Mouse (Mus musculus): Measurements from ENCODE around the gene Letm1. TPM values are rescaled to one million over a fixed set of nuclear protein-coding genes. Genes with fewer than 3 reads are reported as not detected.

Letm1 gene
- polyA plus RNA-seq, 1 experiment, result 33.8 TPM

DNA sequence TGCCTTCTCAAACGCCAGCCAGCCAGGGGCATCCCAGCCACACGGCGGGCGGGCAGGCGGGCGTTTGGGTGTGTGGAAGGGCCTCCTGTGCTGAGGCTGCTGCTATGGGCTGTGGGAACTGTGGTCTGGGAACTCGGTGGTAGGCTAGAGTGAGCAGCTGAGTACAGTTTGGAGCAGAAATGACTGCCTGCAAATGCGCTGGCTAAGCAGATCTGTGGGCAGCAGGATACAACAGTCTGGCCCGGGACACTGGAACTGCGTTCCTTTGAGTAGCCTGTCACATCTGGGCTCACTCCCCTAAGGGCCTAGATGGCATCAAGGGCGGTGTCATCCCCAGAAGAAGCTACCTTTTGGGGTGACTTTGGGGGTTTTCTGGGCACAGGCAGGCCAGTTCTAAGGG lies 80.8 kb downstream of the Letm1 start:
- Histone ChIP-seq H3K27ac (ENCODE audit: insufficient read depth, low read length) (no peak overlapping the region), H3K36me3 (ENCODE audit: control insufficient read depth, insufficient read depth, low read length) (no peaks in the 10 kb centered on the region), H3K27me3 (ENCODE audit: control insufficient read depth, insufficient read depth, low read length) (no peaks in the 10 kb centered on the region), H3K4me3 (ENCODE audit: extremely low read depth, insufficient read depth, insufficient read length) (no peak overlapping the region), H3K4me1 (ENCODE audit: control insufficient read depth, insufficient read depth, insufficient read length) (no peaks in the 10 kb centered on the region)
- no peak for DNase-seq (ENCODE audit: low read depth in 1 of 2, low spot score in 2 of 2)
- TF ChIP-seq CTCF (IDR thresholded peaks at IDR 0.05; ENCODE audit: extremely low read depth, insufficient read depth, insufficient read length, insufficient replicate concordance), result no peak
- TF ChIP-seq POLR2A (IDR thresholded peaks at IDR 0.05; ENCODE audit: low read depth, low read length), result no peak
- 73% methylated on average over 11 of the region's 11 CpGs for WGBS

DNA sequence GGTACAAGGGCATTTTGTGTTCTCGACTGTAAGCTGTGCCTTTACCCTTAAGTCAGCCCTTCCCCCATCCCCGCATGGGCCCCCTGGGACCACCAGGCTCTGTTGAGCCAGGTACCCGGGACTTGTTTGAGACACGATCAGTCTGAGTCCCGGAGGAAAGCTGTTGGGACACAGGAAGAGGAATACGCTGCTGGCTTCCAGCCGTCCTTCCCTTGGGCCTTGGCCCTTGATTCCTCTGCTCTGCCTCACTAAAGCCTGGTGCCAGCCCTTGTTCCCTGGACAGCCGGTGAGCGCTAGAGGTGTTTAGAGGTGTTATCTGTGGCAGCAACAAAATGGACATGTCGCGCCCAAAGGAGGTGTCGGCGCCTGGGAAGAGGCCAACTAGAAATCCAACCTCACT lies 82.6 kb downstream of the Letm1 start:
- 84% methylated on average over 13 of the region's 13 CpGs for WGBS
- Histone ChIP-seq H3K36me3 (ENCODE audit: control insufficient read depth, insufficient read depth, low read length) (no peaks in the 10 kb centered on the region), H3K4me3 (ENCODE audit: extremely low read depth, insufficient read depth, insufficient read length) (no peak overlapping the region), H3K27me3 (ENCODE audit: control insufficient read depth, insufficient read depth, low read length) (peaks cover 6% of the 10 kb centered on the region), H3K4me1 (ENCODE audit: control insufficient read depth, insufficient read depth, insufficient read length) (no peaks in the 10 kb centered on the region; the same call in 1 of the 2 replicates), H3K27ac (ENCODE audit: insufficient read depth, low read length) (no peak overlapping the region)
- TF ChIP-seq CTCF (IDR thresholded peaks at IDR 0.05; ENCODE audit: extremely low read depth, insufficient read depth, insufficient read length, insufficient replicate concordance), result no peak
- TF ChIP-seq POLR2A (IDR thresholded peaks at IDR 0.05; ENCODE audit: low read depth, low read length), result no peak
- no peak for DNase-seq (ENCODE audit: low read depth in 1 of 2, low spot score in 2 of 2)

DNA sequence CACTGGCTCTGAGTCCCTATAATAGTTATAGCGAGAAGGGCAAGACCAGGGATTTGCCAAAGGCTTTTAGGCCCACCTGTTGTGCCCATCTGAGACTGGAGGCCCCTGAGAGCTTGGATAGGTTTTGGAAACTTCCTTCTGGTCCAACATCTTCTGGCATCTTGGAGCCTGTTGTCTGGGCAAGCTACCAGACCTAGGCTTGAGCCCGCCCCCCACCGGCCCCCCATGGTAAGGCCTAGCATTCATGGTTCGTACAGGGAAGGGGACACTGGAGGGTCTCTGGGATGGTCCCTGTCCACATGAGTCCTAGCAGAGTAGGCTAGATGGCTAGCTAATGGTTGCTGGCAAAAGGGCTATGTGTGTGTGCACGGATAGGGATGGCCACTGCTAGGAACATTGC lies 83.9 kb downstream of the Letm1 start:
- Histone ChIP-seq H3K27me3 (ENCODE audit: control insufficient read depth, insufficient read depth, low read length) (peaks cover 6% of the 10 kb centered on the region), H3K4me3 (ENCODE audit: extremely low read depth, insufficient read depth, insufficient read length) (no peak overlapping the region), H3K4me1 (ENCODE audit: control insufficient read depth, insufficient read depth, insufficient read length) (no peaks in the 10 kb centered on the region; the same call in 1 of the 2 replicates), H3K27ac (ENCODE audit: insufficient read depth, low read length) (no peak overlapping the region), H3K36me3 (ENCODE audit: control insufficient read depth, insufficient read depth, low read length) (no peaks in the 10 kb centered on the region)
- DNase-seq (ENCODE audit: low read depth in 1 of 2, low spot score in 2 of 2), result no peak
- WGBS, result 93% methylated on average over 5 of the region's 5 CpGs
- TF ChIP-seq CTCF (IDR thresholded peaks at IDR 0.05; ENCODE audit: extremely low read depth, insufficient read depth, insufficient read length, insufficient replicate concordance) (no peak), POLR2A (IDR thresholded peaks at IDR 0.05; ENCODE audit: low read depth, low read length) (no peak)

DNA sequence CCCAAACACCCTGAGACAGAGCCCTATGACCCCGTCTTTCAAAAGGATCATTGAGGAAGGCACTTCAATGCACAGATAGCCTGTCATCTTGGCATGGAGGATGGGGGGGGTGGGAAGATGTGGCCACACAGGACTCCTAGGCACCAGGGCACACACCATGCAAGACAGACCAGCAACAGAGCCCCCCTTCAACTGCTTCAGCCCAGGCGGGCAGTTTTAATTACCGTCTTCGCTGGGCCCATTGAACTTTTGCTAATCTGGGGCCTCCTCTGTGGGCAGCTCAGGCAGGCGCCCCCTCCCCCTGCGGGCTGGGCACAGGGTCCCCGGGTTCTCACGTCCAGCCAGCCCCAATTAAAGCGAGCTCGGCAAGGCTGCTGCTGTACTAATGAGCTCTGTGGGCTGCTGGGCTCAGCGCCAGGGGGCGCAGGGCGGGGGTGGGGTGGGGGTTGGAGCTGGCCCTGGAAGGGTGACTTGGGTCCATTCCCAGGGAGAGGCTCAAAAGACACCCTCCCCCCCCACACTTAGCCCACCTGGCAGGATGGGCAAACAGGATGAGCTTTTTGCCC lies 84.6 kb downstream of the Letm1 start:
- Histone ChIP-seq H3K4me1 (ENCODE audit: control insufficient read depth, insufficient read depth, insufficient read length) (no peaks in the 10 kb centered on the region; the same call in 1 of the 2 replicates), H3K4me3 (ENCODE audit: extremely low read depth, insufficient read depth, insufficient read length) (no peak overlapping the region), H3K36me3 (ENCODE audit: control insufficient read depth, insufficient read depth, low read length) (no peaks in the 10 kb centered on the region), H3K27me3 (ENCODE audit: control insufficient read depth, insufficient read depth, low read length) (peaks cover 6% of the 10 kb centered on the region), H3K27ac (ENCODE audit: insufficient read depth, low read length) (no peak overlapping the region)
- 83% methylated on average over 13 of the region's 13 CpGs for WGBS
- TF ChIP-seq CTCF (IDR thresholded peaks at IDR 0.05; ENCODE audit: extremely low read depth, insufficient read depth, insufficient read length, insufficient replicate concordance) (no peak), POLR2A (IDR thresholded peaks at IDR 0.05; ENCODE audit: low read depth, low read length) (no peak)
- no peak for DNase-seq (ENCODE audit: low read depth in 1 of 2, low spot score in 2 of 2)

DNA sequence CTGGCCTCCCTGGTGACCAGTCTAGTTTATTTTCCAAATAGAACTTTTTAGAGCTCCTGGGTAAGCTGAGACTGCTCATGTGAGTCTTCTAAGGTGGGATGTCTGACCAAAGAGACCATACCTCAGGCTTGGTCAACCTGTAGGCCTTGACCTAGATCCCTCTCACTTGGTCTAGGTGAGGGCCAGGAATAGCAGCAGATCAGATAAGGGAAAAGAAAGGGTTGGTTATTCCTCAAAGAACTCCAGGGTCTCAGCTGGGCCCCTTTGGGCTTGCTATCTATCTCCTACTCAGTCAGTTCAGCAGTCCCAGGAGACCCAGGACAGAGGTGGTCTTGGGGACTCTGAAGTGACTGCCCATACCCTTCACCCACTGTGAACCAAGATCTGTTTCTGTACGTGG lies 85.1 kb downstream of the Letm1 start:
- Histone ChIP-seq H3K27me3 (ENCODE audit: control insufficient read depth, insufficient read depth, low read length) (peaks cover 8% of the 10 kb centered on the region), H3K4me1 (ENCODE audit: control insufficient read depth, insufficient read depth, insufficient read length) (no peaks in the 10 kb centered on the region; the same call in 1 of the 2 replicates), H3K36me3 (ENCODE audit: control insufficient read depth, insufficient read depth, low read length) (no peaks in the 10 kb centered on the region), H3K4me3 (ENCODE audit: extremely low read depth, insufficient read depth, insufficient read length) (no peak overlapping the region), H3K27ac (ENCODE audit: insufficient read depth, low read length) (no peak overlapping the region)
- TF ChIP-seq POLR2A (IDR thresholded peaks at IDR 0.05; ENCODE audit: low read depth, low read length) (no peak), CTCF (IDR thresholded peaks at IDR 0.05; ENCODE audit: extremely low read depth, insufficient read depth, insufficient read length, insufficient replicate concordance) (no peak)
- DNase-seq (ENCODE audit: low read depth in 1 of 2, low spot score in 2 of 2), result no peak
- 85% methylated on average over 1 of the region's 1 CpGs for WGBS

DNA sequence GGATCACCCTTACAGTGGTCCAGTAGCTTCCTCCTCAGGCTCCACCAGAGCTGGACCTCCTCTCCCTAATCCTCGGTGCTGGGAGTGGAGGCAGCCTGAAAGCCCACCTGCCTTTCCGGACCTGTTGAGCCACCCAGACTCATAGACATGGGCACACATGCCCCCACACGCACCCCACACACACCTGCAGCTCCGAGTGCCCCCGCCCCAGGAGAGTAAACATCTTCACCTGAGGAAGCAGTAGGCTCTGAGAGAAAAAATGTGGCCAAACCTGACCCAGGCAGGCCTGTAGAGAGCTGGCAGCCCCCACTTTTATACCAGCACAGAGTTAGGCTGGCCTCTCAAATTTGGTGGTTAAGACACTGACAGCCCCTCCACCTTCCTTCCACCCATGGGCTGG lies 86.2 kb downstream of the Letm1 start:
- WGBS, result 82% methylated on average over 5 of the region's 5 CpGs
- Histone ChIP-seq H3K36me3 (ENCODE audit: control insufficient read depth, insufficient read depth, low read length) (no peaks in the 10 kb centered on the region), H3K27me3 (ENCODE audit: control insufficient read depth, insufficient read depth, low read length) (peaks cover 12% of the 10 kb centered on the region), H3K27ac (ENCODE audit: insufficient read depth, low read length) (no peak overlapping the region), H3K4me3 (ENCODE audit: extremely low read depth, insufficient read depth, insufficient read length) (no peak overlapping the region), H3K4me1 (ENCODE audit: control insufficient read depth, insufficient read depth, insufficient read length) (no peaks in the 10 kb centered on the region; the same call in 1 of the 2 replicates)
- no peak for TF ChIP-seq POLR2A (IDR thresholded peaks at IDR 0.05; ENCODE audit: low read depth, low read length)
- TF ChIP-seq CTCF (IDR thresholded peaks at IDR 0.05; ENCODE audit: extremely low read depth, insufficient read depth, insufficient read length, insufficient replicate concordance), result no peak
- no peak for DNase-seq (ENCODE audit: low read depth in 1 of 2, low spot score in 2 of 2)

DNA sequence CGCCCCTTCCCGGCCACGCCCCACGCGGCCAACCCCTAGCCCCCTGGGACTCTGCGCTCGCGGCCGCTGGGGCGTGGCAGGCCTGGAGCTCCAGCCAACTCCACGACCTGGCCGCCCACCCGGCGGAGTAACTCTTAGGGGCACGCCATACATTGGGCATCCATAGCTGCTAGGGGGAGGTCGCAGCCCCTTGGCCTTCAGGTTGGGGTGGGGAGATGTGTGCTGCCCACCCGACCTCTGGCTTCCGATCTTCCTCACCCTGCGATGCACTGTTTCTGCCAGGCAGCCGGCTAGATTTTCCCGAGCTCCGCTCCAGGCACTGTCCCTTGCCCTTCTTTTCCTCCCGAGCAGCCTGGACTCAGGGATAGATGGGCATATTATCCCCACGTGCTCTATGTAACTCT lies 86.9 kb downstream of the Letm1 start:
- H3K4me1 ChIP-seq (ENCODE audit: control insufficient read depth, insufficient read depth, insufficient read length), result no peaks in the 10 kb centered on the region; the same call in 1 of the 2 replicates
- peaks cover 12% of the 10 kb centered on the region for H3K27me3 ChIP-seq (ENCODE audit: control insufficient read depth, insufficient read depth, low read length)
- H3K4me3 ChIP-seq (ENCODE audit: extremely low read depth, insufficient read depth, insufficient read length), result no peak overlapping the region
- WGBS, result 23% methylated on average over 24 of the region's 24 CpGs
- no peaks in the 10 kb centered on the region for H3K36me3 ChIP-seq (ENCODE audit: control insufficient read depth, insufficient read depth, low read length)
- TF ChIP-seq POLR2A (IDR thresholded peaks at IDR 0.05; ENCODE audit: low read depth, low read length), result no peak
- TF ChIP-seq CTCF (IDR thresholded peaks at IDR 0.05; ENCODE audit: extremely low read depth, insufficient read depth, insufficient read length, insufficient replicate concordance), result no peak
- H3K27ac ChIP-seq (ENCODE audit: insufficient read depth, low read length), result no peak overlapping the region
- no peak for DNase-seq (ENCODE audit: low read depth in 1 of 2, low spot score in 2 of 2)

All from spleen, adult 2 months (tissue).